Mouse (Mus musculus) neural tube, embryonic 11.5 days (tissue): ENCODE results near the gene Alkbh1. TPM values are rescaled to one million over a fixed set of nuclear protein-coding genes. Genes with fewer than 3 reads are reported as not detected.

Experiments
- ATAC-seq: fragments of 200-750 bp; cut with Nextera tagmentation; 2 replicates; pipeline ENCODE4 v1.8.0; 2017; ENCODE audit warnings: moderate number of reproducible peaks, mild to moderate bottlenecking, moderate TSS enrichment, moderate library complexity; ENCODE audit not compliant: insufficient read depth, low FRiP score, low TSS enrichment
- DNase-seq: peaks from one replicate; pipeline ENCODE4 v3.0.0-alpha.2; 2015; ENCODE audit warnings: low spot score
- H3K27ac ChIP-seq: fragments of 300-500 bp; sonication (generic); 2 replicates; pipeline ENCODE4 v1.5.1; 2014; ENCODE audit warnings: low read depth, mild to moderate bottlenecking, low read length
- H3K27me3 ChIP-seq: fragments of 300-500 bp; sonication (generic); 2 replicates; pipeline ENCODE4 v1.6.1; 2014; ENCODE audit warnings: mild to moderate bottlenecking, low read length, mixed read lengths; ENCODE audit not compliant: control insufficient read depth, insufficient read depth
- H3K36me3 ChIP-seq: fragments of 300-500 bp; sonication (generic); 2 replicates; pipeline ENCODE4 v1.6.1; 2014; ENCODE audit warnings: mild to moderate bottlenecking, low read length, moderate library complexity, mixed read lengths; ENCODE audit not compliant: control insufficient read depth, insufficient read depth
- H3K4me1 ChIP-seq: fragments of 300-500 bp; sonication (generic); 2 replicates; pipeline ENCODE4 v1.6.1; 2014; ENCODE audit warnings: low read length, mixed read lengths; ENCODE audit not compliant: control insufficient read depth, insufficient read depth
- H3K4me2 ChIP-seq: fragments of 300-500 bp; sonication (generic); 2 replicates; pipeline ENCODE4 v1.6.1; 2014; ENCODE audit warnings: low read depth, mild to moderate bottlenecking, moderate library complexity
- H3K4me3 ChIP-seq: fragments of 300-500 bp; sonication (generic); 2 replicates; pipeline ENCODE4 v1.5.1; 2014; ENCODE audit warnings: low read depth, low read length
- H3K9ac ChIP-seq: fragments of 300-500 bp; sonication (generic); 2 replicates; pipeline ENCODE4 v1.6.1; 2014; ENCODE audit warnings: mild to moderate bottlenecking, low read length
- H3K9me3 ChIP-seq: fragments of 300-500 bp; sonication (generic); 2 replicates; pipeline ENCODE4 v1.6.1; 2016; ENCODE audit warnings: low read length; ENCODE audit not compliant: control insufficient read depth
- WGBS: fragments of 180-500 bp; shearing (Covaris S2); extraction: QIAGEN DNeasy Blood & Tissue Kit; methylation state at CpG from one replicate; pipeline ENCODE4 v1.1.7; 2014; 5-methylcytosine and 5-hydroxymethylcytosine counted together
- microRNA-seq: library from miRNA; unstranded; fragments of <30 nt; microRNA quantifications from one replicate; pipeline ENCODE4, GENCODE M21; 2016
- polyA plus RNA-seq: library from polyadenylated mRNA; unstranded; fragments of >200 nt; fragmentation: Nextera tagmentation; extraction: Ambion mirVana; gene quantifications from 2 replicates; pipeline ENCODE4 v1.2.1, GENCODE M21; 2014

Alkbh1 gene
- polyA plus RNA-seq, 1 experiment from 2014 or later: 45.6 TPM

DNA sequence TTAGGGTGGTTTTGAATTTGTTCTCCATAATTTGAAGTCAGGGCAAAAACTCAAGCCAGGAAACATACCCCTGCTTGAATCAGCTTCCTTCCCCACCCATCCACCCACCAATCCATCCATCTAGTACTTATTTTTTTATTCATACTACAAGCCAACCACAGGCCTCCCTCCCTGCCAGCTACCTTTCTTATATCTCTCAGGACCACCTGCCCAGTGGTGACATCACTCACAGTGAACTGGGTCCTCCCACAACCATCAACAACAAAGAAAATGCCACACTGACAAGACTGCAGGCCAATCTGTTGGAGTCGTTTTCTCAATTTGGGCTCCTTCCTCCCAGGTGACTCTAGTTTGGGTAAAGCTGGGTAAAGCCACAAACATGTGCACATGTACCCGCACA lies 64.3 kb downstream of the Alkbh1 start:
- no peak for ATAC-seq
- 80% methylated on average over 2 of the region's 2 CpGs for WGBS
- H3K36me3 ChIP-seq: no peaks in the 10 kb centered on the region
- H3K4me1 ChIP-seq: no peaks in the 10 kb centered on the region
- H3K27ac ChIP-seq: no peak overlapping the region
- H3K4me2 ChIP-seq: no peak overlapping the region
- H3K9ac ChIP-seq: no peak overlapping the region
- H3K4me3 ChIP-seq: no peak overlapping the region
- DNase-seq: no peak
- no peaks in the 10 kb centered on the region for H3K9me3 ChIP-seq
- no peaks in the 10 kb centered on the region for H3K27me3 ChIP-seq

Small RNA genes within 50 kb of the gene (microRNA-seq; reads per million reads assigned to microRNA genes)
- gene Mir3068: 20.8 reads per million, percentile 29 among the genes with 10 or more reads in this experiment

Other genes with a start within 250 kb of the Alkbh1 start
- 0.77 and 1.8 TPM in 2 replicates for gene Samd15, start 244.3 kb downstream of the Alkbh1 start, polyA plus RNA-seq
- 4.7 and 5.0 TPM in 2 replicates for gene Tmed8, start 243.6 kb downstream of the Alkbh1 start, polyA plus RNA-seq
- gene Noxred1, start 205.3 kb downstream of the Alkbh1 start, polyA plus RNA-seq: 0.78 and 1.6 TPM in 2 replicates
- 62.5 and 62.9 TPM in 2 replicates for gene Vipas39, start 177.8 kb downstream of the Alkbh1 start, polyA plus RNA-seq
- 224 and 233 TPM in 2 replicates for gene Ahsa1, start 177.5 kb downstream of the Alkbh1 start, polyA plus RNA-seq
- 0.34 and 0.94 TPM in 2 replicates for gene Ism2, start 144.3 kb downstream of the Alkbh1 start, polyA plus RNA-seq
- 55.5 and 70.0 TPM in 2 replicates for gene Sptlc2, start 55.7 kb downstream of the Alkbh1 start, polyA plus RNA-seq
- gene Slirp, start 121 bp downstream of the Alkbh1 start, polyA plus RNA-seq: 287 and 298 TPM in 2 replicates
- gene Snw1, start 28.3 kb upstream of the Alkbh1 start, polyA plus RNA-seq: 159 and 164 TPM in 2 replicates
- gene Gm5788, start 50.7 kb upstream of the Alkbh1 start, polyA plus RNA-seq: not detected in 2 replicates
- gene Gm8300, start 70.3 kb upstream of the Alkbh1 start, polyA plus RNA-seq: not detected in 2 replicates
- not detected in 2 replicates for gene Oog1, start 158.7 kb upstream of the Alkbh1 start, polyA plus RNA-seq
- not detected in 2 replicates for gene Gm4027, start 174.9 kb upstream of the Alkbh1 start, polyA plus RNA-seq
- gene Gm16381, start 200.6 kb upstream of the Alkbh1 start, polyA plus RNA-seq: not detected in 2 replicates